Mouse (Mus musculus): ENCODE data around the gene Tnnt3.

DNA sequence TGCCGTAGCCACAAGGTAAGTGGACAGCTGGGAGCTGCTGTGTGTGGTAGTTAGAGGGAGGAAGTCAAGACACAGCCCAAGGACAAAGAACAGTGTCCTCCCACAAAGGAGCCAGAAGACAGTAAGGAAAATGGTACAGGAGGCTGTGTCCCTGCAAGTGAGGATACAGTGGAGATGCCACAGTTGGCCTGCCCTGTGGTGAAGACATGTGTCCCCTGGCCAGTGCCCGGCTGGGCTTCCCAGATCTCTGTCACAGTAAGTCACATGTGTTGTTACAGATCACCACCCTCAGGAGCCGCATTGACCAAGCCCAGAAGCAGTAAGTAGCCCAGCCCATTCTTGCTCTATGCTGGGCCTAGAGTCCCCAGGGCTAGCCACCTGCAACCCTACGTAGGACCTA lies 15.4 kb downstream of the Tnnt3 start:
- TF ChIP-seq POLR2A (IDR thresholded peaks at IDR 0.05; ENCODE audit: borderline replicate concordance, low read depth, low read length) (no peak), CTCF (IDR thresholded peaks at IDR 0.05; ENCODE audit: low read depth, low read length) (no peak)

All from bone marrow macrophage, adult 2 months (primary cell).